Mouse (Mus musculus) kidney, adult 8-10 months (tissue): ENCODE results near the gene Apod.

ENCODE experiments used
- DNase-seq, 2 experiments: peaks; one replicate each; pipeline ENCODE4 v3.0.0; 2022

Gene Apod

GRCm38 (mm10) chr16:31280176-31280575 lies 34.4 kb downstream of the Apod start:
- no peak for DNase-seq

- no peak for DNase-seq
Observed at GRCm38 (mm10) chr16:31278581-31278980, 36.0 kb downstream of the Apod start.

GRCm38 (mm10) chr16:31278081-31278480 lies 36.5 kb downstream of the Apod start:
- DNase-seq, result peak in 1 of 2 experiments; percentile 18

GRCm38 (mm10) chr16:31276962-31277361 lies 37.6 kb downstream of the Apod start:
- DNase-seq, result peak; percentile 20 to 24

GRCm38 (mm10) chr16:31276539-31276938 lies 38.1 kb downstream of the Apod start:
- DNase-seq, result peak; percentile 70 to 76

- peak; percentile 84 to 91 for DNase-seq
Observed at GRCm38 (mm10) chr16:31274674-31275460, 39.7 kb downstream of the Apod start, which contains the start of gene Ppp1r2. TSS of gene Ppp1r2 (minus strand) at chr16:31275277.

- DNase-seq, result peak in 1 of 2 experiments; percentile 9
Observed at GRCm38 (mm10) chr16:31274084-31274483, 40.5 kb downstream of the Apod start.

GRCm38 (mm10) chr16:31266692-31267091 lies 47.9 kb downstream of the Apod start:
- no peak for DNase-seq

GRCm38 (mm10) chr16:31256151-31256550 lies 58.5 kb downstream of the Apod start:
- DNase-seq, result no peak

GRCm38 (mm10) chr16:31255685-31256084 lies 58.9 kb downstream of the Apod start:
- no peak for DNase-seq

- no peak for DNase-seq
Observed at GRCm38 (mm10) chr16:31249401-31249800, 65.2 kb downstream of the Apod start.

- no peak for DNase-seq
Observed at GRCm38 (mm10) chr16:31248717-31249116, 65.9 kb downstream of the Apod start.

GRCm38 (mm10) chr16:31247442-31247841 lies 67.2 kb downstream of the Apod start:
- no peak for DNase-seq
